Mouse (Mus musculus) forebrain, embryonic 12.5 days (tissue): ENCODE measurements around the gene Pam. TPM values are rescaled to one million over a fixed set of nuclear protein-coding genes. Genes with fewer than 3 reads are reported as not detected.

Experiments used
- ATAC-seq: fragments of 200-750 bp; cut with Nextera tagmentation; 2 replicates; pipeline ENCODE4 v1.8.0; 2017; ENCODE audit warnings: moderate TSS enrichment; ENCODE audit not compliant: low FRiP score
- H3K27ac ChIP-seq: fragments of 300-500 bp; sonication (generic); 2 replicates; pipeline ENCODE4 v1.5.1; 2016; ENCODE audit warnings: mild to moderate bottlenecking
- H3K27me3 ChIP-seq: fragments of 300-500 bp; sonication (generic); 2 replicates; pipeline ENCODE4 v1.6.1; 2016; ENCODE audit warnings: mild to moderate bottlenecking
- H3K36me3 ChIP-seq: fragments of 300-500 bp; sonication (generic); replicated peaks from 2 replicates; pipeline ENCODE4 v1.6.1; 2016; ENCODE audit warnings: mild to moderate bottlenecking
- H3K4me1 ChIP-seq: fragments of 300-500 bp; sonication (generic); 2 replicates; pipeline ENCODE4 v1.6.1; 2016
- H3K4me2 ChIP-seq: fragments of 300-500 bp; sonication (generic); 2 replicates; pipeline ENCODE4 v1.6.1; 2016; ENCODE audit warnings: mild to moderate bottlenecking, moderate library complexity
- H3K4me3 ChIP-seq: fragments of 300-500 bp; sonication (generic); replicated peaks from 2 replicates; pipeline ENCODE4 v1.5.1; 2016; ENCODE audit warnings: mild to moderate bottlenecking
- H3K9ac ChIP-seq: fragments of 300-500 bp; sonication (generic); 2 replicates; pipeline ENCODE4 v1.6.1; 2016; ENCODE audit warnings: mild to moderate bottlenecking
- H3K9me3 ChIP-seq: fragments of 300-500 bp; sonication (generic); 2 replicates; pipeline ENCODE4 v1.6.1; 2016
- WGBS: fragments of 180-500 bp; shearing (Covaris S2); methylation state at CpG from one replicate; pipeline ENCODE4 v1.1.7; 2016; 5-methylcytosine and 5-hydroxymethylcytosine counted together
- polyA plus RNA-seq: library from polyadenylated mRNA; unstranded; fragments of >200 nt; fragmentation: Nextera tagmentation; extraction: Ambion mirVana; gene quantifications from 2 replicates; pipeline ENCODE4 v1.2.1, GENCODE M21; 2016

The Pam gene
- polyA plus RNA-seq, 1 experiment from 2014 or later, result 29.8 TPM

GRCm38 (mm10) chr1:97942966-97943365 lies 152.5 kb downstream of the Pam start:
- 73% methylated on average over 2 of the region's 2 CpGs for WGBS
- no peak overlapping the region for H3K4me2 ChIP-seq
- no peak overlapping the region for H3K27ac ChIP-seq
- no peaks in the 10 kb centered on the region for H3K27me3 ChIP-seq
- H3K4me1 ChIP-seq, result peaks cover 8% of the 10 kb centered on the region; the same call in 1 of the 2 replicates
- H3K9ac ChIP-seq, result no peak overlapping the region
- no peaks in the 10 kb centered on the region for H3K36me3 ChIP-seq
- H3K9me3 ChIP-seq, result no peaks in the 10 kb centered on the region
- no peak for ATAC-seq
- no peak overlapping the region for H3K4me3 ChIP-seq

- H3K27ac ChIP-seq, result no peak overlapping the region
- 88% methylated on average over 3 of the region's 3 CpGs for WGBS
Observed at GRCm38 (mm10) chr1:97938586-97938985, 156.9 kb downstream of the Pam start.

GRCm38 (mm10) chr1:97938053-97938452 lies 157.4 kb downstream of the Pam start:
- Histone ChIP-seq H3K4me3 (no peak overlapping the region), H3K9ac (no peak overlapping the region), H3K4me2 (no peak overlapping the region), H3K36me3 (no peaks in the 10 kb centered on the region), H3K27ac (0 out of 2 replicates have a peak overlapping the region, but pooled peaks have one; percentile 6), H3K27me3 (no peaks in the 10 kb centered on the region), H3K4me1 (peaks cover 10% of the 10 kb centered on the region; the same call in 1 of the 2 replicates), H3K9me3 (no peaks in the 10 kb centered on the region)
- 0 out of 2 replicates have a peak, but pooled peaks have one; percentile 57 for ATAC-seq
- 52% methylated on average over 3 of the region's 3 CpGs for WGBS

More at GRCm38 (mm10) chr1:97938586-97938985, 156.9 kb downstream of the Pam start:
- no peaks in the 10 kb centered on the region for H3K9me3 ChIP-seq
- no peaks in the 10 kb centered on the region for H3K36me3 ChIP-seq
- H3K9ac ChIP-seq, result no peak overlapping the region
- H3K4me1 ChIP-seq, result peaks cover 10% of the 10 kb centered on the region; the same call in 1 of the 2 replicates
- no peak overlapping the region for H3K4me3 ChIP-seq
- no peaks in the 10 kb centered on the region for H3K27me3 ChIP-seq
- no peak for ATAC-seq
- no peak overlapping the region for H3K4me2 ChIP-seq

GRCm38 (mm10) chr1:97934940-97935339 lies 160.5 kb downstream of the Pam start:
- no peak overlapping the region for H3K4me3 ChIP-seq
- no peaks in the 10 kb centered on the region for H3K27me3 ChIP-seq
- H3K4me2 ChIP-seq, result no peak overlapping the region
- no peak for ATAC-seq
- H3K9me3 ChIP-seq, result no peaks in the 10 kb centered on the region
- peaks cover 10% of the 10 kb centered on the region for H3K4me1 ChIP-seq
- no peaks in the 10 kb centered on the region for H3K36me3 ChIP-seq
- no peak overlapping the region for H3K9ac ChIP-seq
- no peak overlapping the region for H3K27ac ChIP-seq

GRCm38 (mm10) chr1:97931220-97931619 lies 164.2 kb downstream of the Pam start:
- WGBS, result 42% methylated on average over 4 of the region's 4 CpGs
- H3K4me2 ChIP-seq, result no peak overlapping the region
- no peaks in the 10 kb centered on the region for H3K36me3 ChIP-seq
- ATAC-seq, result peak; percentile 45; the same call in 1 of the 2 replicates
- no peaks in the 10 kb centered on the region for H3K27me3 ChIP-seq
- no peak overlapping the region for H3K9ac ChIP-seq
- no peaks in the 10 kb centered on the region for H3K9me3 ChIP-seq
- peaks cover 11% of the 10 kb centered on the region for H3K4me1 ChIP-seq
- H3K4me3 ChIP-seq, result no peak overlapping the region
- H3K27ac ChIP-seq, result no peak overlapping the region

GRCm38 (mm10) chr1:97929415-97930028 lies 165.9 kb downstream of the Pam start:
- Histone ChIP-seq H3K36me3 (no peaks in the 10 kb centered on the region), H3K4me2 (no peak overlapping the region), H3K9me3 (no peaks in the 10 kb centered on the region), H3K27ac (peak overlapping the region; percentile 13; the same call in 1 of the 2 replicates), H3K4me1 (peaks cover 11% of the 10 kb centered on the region), H3K27me3 (no peaks in the 10 kb centered on the region), H3K9ac (peak overlapping the region; percentile 21; the same call in 1 of the 2 replicates), H3K4me3 (no peak overlapping the region)
- ATAC-seq, result peak; percentile 84
- 28% methylated on average over 4 of the region's 4 CpGs for WGBS

GRCm38 (mm10) chr1:97926789-97927188 lies 168.7 kb downstream of the Pam start:
- WGBS, result 93% methylated on average over 7 of the region's 7 CpGs
- H3K27me3 ChIP-seq, result no peaks in the 10 kb centered on the region
- H3K4me3 ChIP-seq, result no peak overlapping the region
- no peak for ATAC-seq
- no peak overlapping the region for H3K9ac ChIP-seq
- H3K4me2 ChIP-seq, result no peak overlapping the region
- no peaks in the 10 kb centered on the region for H3K36me3 ChIP-seq
- no peaks in the 10 kb centered on the region for H3K9me3 ChIP-seq
- peaks cover 15% of the 10 kb centered on the region for H3K4me1 ChIP-seq
- no peak overlapping the region for H3K27ac ChIP-seq

- Histone ChIP-seq H3K4me3 (no peak overlapping the region), H3K9me3 (no peaks in the 10 kb centered on the region), H3K27me3 (no peaks in the 10 kb centered on the region), H3K4me2 (no peak overlapping the region), H3K9ac (no peak overlapping the region), H3K36me3 (no peaks in the 10 kb centered on the region), H3K27ac (no peak overlapping the region), H3K4me1 (peaks cover 15% of the 10 kb centered on the region)
- WGBS, result 82% methylated on average over 2 of the region's 2 CpGs
- ATAC-seq, result no peak
Observed at GRCm38 (mm10) chr1:97926017-97926540, 169.4 kb downstream of the Pam start.

GRCm38 (mm10) chr1:97922395-97922794 lies 173.1 kb downstream of the Pam start:
- H3K9ac ChIP-seq, result no peak overlapping the region
- H3K4me2 ChIP-seq, result no peak overlapping the region
- no peaks in the 10 kb centered on the region for H3K27me3 ChIP-seq
- ATAC-seq, result no peak
- no peak overlapping the region for H3K4me3 ChIP-seq
- peaks cover 4% of the 10 kb centered on the region; the same call in 1 of the 2 replicates for H3K4me1 ChIP-seq
- H3K27ac ChIP-seq, result no peak overlapping the region
- WGBS, result 92% methylated on average over 6 of the region's 6 CpGs
- no peaks in the 10 kb centered on the region for H3K9me3 ChIP-seq
- no peaks in the 10 kb centered on the region for H3K36me3 ChIP-seq

GRCm38 (mm10) chr1:97921886-97922285 lies 173.6 kb downstream of the Pam start:
- H3K36me3 ChIP-seq, result no peaks in the 10 kb centered on the region
- no peak overlapping the region for H3K4me2 ChIP-seq
- no peak overlapping the region for H3K27ac ChIP-seq
- H3K4me3 ChIP-seq, result no peak overlapping the region
- no peak overlapping the region for H3K9ac ChIP-seq
- H3K9me3 ChIP-seq, result no peaks in the 10 kb centered on the region
- H3K27me3 ChIP-seq, result no peaks in the 10 kb centered on the region
- ATAC-seq, result no peak; the same call in 1 of the 2 replicates
- 68% methylated on average over 1 of the region's 1 CpGs for WGBS
- peaks cover 4% of the 10 kb centered on the region; the same call in 1 of the 2 replicates for H3K4me1 ChIP-seq

GRCm38 (mm10) chr1:97918495-97918894 lies 177.0 kb downstream of the Pam start:
- Histone ChIP-seq H3K4me3 (no peak overlapping the region), H3K27me3 (no peaks in the 10 kb centered on the region), H3K9me3 (no peaks in the 10 kb centered on the region), H3K36me3 (no peaks in the 10 kb centered on the region), H3K4me1 (peaks cover under 1% of the 10 kb centered on the region), H3K4me2 (no peak overlapping the region), H3K9ac (no peak overlapping the region), H3K27ac (no peak overlapping the region)
- ATAC-seq, result peak; percentile 20; the same call in 1 of the 2 replicates
- 88% methylated on average over 8 of the region's 8 CpGs for WGBS

GRCm38 (mm10) chr1:97916971-97917234 lies 178.5 kb downstream of the Pam start:
- Histone ChIP-seq H3K36me3 (no peaks in the 10 kb centered on the region), H3K9me3 (no peaks in the 10 kb centered on the region), H3K4me2 (no peak overlapping the region), H3K27me3 (no peaks in the 10 kb centered on the region), H3K4me1 (no peaks in the 10 kb centered on the region; the same call in 1 of the 2 replicates), H3K27ac (no peak overlapping the region), H3K9ac (no peak overlapping the region), H3K4me3 (no peak overlapping the region)
- ATAC-seq, result no peak
- WGBS, result 82% methylated on average over 2 of the region's 2 CpGs
